Mouse (Mus musculus): Measurements from ENCODE around the gene Mc1r. TPM values are rescaled to one million over a fixed set of nuclear protein-coding genes. Genes with fewer than 3 reads are reported as not detected.

Mc1r gene
- polyA plus RNA-seq, 1 experiment = not detected

GRCm38 (mm10) chr8:123419711-123420110 is 12.8 kb downstream of the Mc1r start:
- 76% methylated on average over 4 of the region's 4 CpGs for WGBS
- Histone ChIP-seq H3K4me3 (ENCODE audit: low read depth, low read length) (no peak overlapping the region), H3K4me1 (ENCODE audit: control insufficient read depth, insufficient read depth, insufficient read length, low read length) (peaks cover 13% of the 10 kb centered on the region), H3K27me3 (ENCODE audit: control insufficient read depth, insufficient read depth, low read length) (no peaks in the 10 kb centered on the region), H3K27ac (ENCODE audit: insufficient read depth, low read depth, low read length) (no peak overlapping the region), H3K36me3 (ENCODE audit: control insufficient read depth, insufficient read depth, low read length) (no peaks in the 10 kb centered on the region)
- TF ChIP-seq CTCF (IDR thresholded peaks at IDR 0.05; ENCODE audit: extremely low read depth, insufficient read length, insufficient replicate concordance, low read depth, low read length) (no peak), POLR2A (IDR thresholded peaks at IDR 0.05; ENCODE audit: low read depth, low read length) (no peak)

GRCm38 (mm10) chr8:123420525-123421281 is 13.8 kb downstream of the Mc1r start:
- TF ChIP-seq POLR2A (IDR thresholded peaks at IDR 0.05; ENCODE audit: low read depth, low read length) = no peak
- TF ChIP-seq CTCF (IDR thresholded peaks at IDR 0.05; ENCODE audit: extremely low read depth, insufficient read length, insufficient replicate concordance, low read depth, low read length) = no peak
- no peaks in the 10 kb centered on the region for H3K27me3 ChIP-seq (ENCODE audit: control insufficient read depth, insufficient read depth, low read length)
- H3K4me1 ChIP-seq (ENCODE audit: control insufficient read depth, insufficient read depth, insufficient read length, low read length) = peaks cover 13% of the 10 kb centered on the region
- WGBS = 93% methylated on average over 34 of the region's 34 CpGs
- H3K27ac ChIP-seq (ENCODE audit: insufficient read depth, low read depth, low read length) = no peak overlapping the region
- no peaks in the 10 kb centered on the region for H3K36me3 ChIP-seq (ENCODE audit: control insufficient read depth, insufficient read depth, low read length)
- no peak overlapping the region for H3K4me3 ChIP-seq (ENCODE audit: low read depth, low read length)

GRCm38 (mm10) chr8:123421325-123421724 is 14.4 kb downstream of the Mc1r start:
- Histone ChIP-seq H3K27ac (ENCODE audit: insufficient read depth, low read depth, low read length) (no peak overlapping the region), H3K4me1 (ENCODE audit: control insufficient read depth, insufficient read depth, insufficient read length, low read length) (peaks cover 13% of the 10 kb centered on the region), H3K4me3 (ENCODE audit: low read depth, low read length) (no peak overlapping the region), H3K36me3 (ENCODE audit: control insufficient read depth, insufficient read depth, low read length) (no peaks in the 10 kb centered on the region), H3K27me3 (ENCODE audit: control insufficient read depth, insufficient read depth, low read length) (no peaks in the 10 kb centered on the region)
- 84% methylated on average over 19 of the region's 19 CpGs for WGBS
- TF ChIP-seq POLR2A (IDR thresholded peaks at IDR 0.05; ENCODE audit: low read depth, low read length) = no peak

GRCm38 (mm10) chr8:123422056-123422780 is 15.3 kb downstream of the Mc1r start:
- Histone ChIP-seq H3K4me1 (ENCODE audit: control insufficient read depth, insufficient read depth, insufficient read length, low read length) (peaks cover 8% of the 10 kb centered on the region; the same call in 1 of the 2 replicates), H3K27ac (ENCODE audit: insufficient read depth, low read depth, low read length) (no peak overlapping the region), H3K4me3 (ENCODE audit: low read depth, low read length) (no peak overlapping the region), H3K36me3 (ENCODE audit: control insufficient read depth, insufficient read depth, low read length) (no peaks in the 10 kb centered on the region), H3K27me3 (ENCODE audit: control insufficient read depth, insufficient read depth, low read length) (no peaks in the 10 kb centered on the region)
- TF ChIP-seq POLR2A (IDR thresholded peaks at IDR 0.05; ENCODE audit: low read depth, low read length) = no peak
- TF ChIP-seq CTCF (IDR thresholded peaks at IDR 0.05; ENCODE audit: extremely low read depth, insufficient read length, insufficient replicate concordance, low read depth, low read length) = peak; percentile 72; the same call in 1 of the 2 replicates
- WGBS = 4% methylated on average over 17 of the region's 17 CpGs

- H3K4me3 ChIP-seq (ENCODE audit: low read depth, low read length) = no peak overlapping the region
- WGBS = 20% methylated on average over 3 of the region's 3 CpGs
- no peaks in the 10 kb centered on the region for H3K36me3 ChIP-seq (ENCODE audit: control insufficient read depth, insufficient read depth, low read length)
- H3K27ac ChIP-seq (ENCODE audit: insufficient read depth, low read depth, low read length) = no peak overlapping the region
- TF ChIP-seq CTCF (IDR thresholded peaks at IDR 0.05; ENCODE audit: extremely low read depth, insufficient read length, insufficient replicate concordance, low read depth, low read length) = no peak
- no peak for TF ChIP-seq POLR2A (IDR thresholded peaks at IDR 0.05; ENCODE audit: low read depth, low read length)
- peaks cover 8% of the 10 kb centered on the region; the same call in 1 of the 2 replicates for H3K4me1 ChIP-seq (ENCODE audit: control insufficient read depth, insufficient read depth, insufficient read length, low read length)
- no peaks in the 10 kb centered on the region for H3K27me3 ChIP-seq (ENCODE audit: control insufficient read depth, insufficient read depth, low read length)
Observed at GRCm38 (mm10) chr8:123422781-123423159, 15.9 kb downstream of the Mc1r start.

- Histone ChIP-seq H3K4me1 (ENCODE audit: control insufficient read depth, insufficient read depth, insufficient read length, low read length) (peaks cover 8% of the 10 kb centered on the region; the same call in 1 of the 2 replicates), H3K4me3 (ENCODE audit: low read depth, low read length) (no peak within 1 kb of the TSS), H3K27ac (ENCODE audit: insufficient read depth, low read depth, low read length) (no peak within 1 kb of the TSS), H3K36me3 (ENCODE audit: control insufficient read depth, insufficient read depth, low read length) (no peaks in the 10 kb centered on the region), H3K27me3 (ENCODE audit: control insufficient read depth, insufficient read depth, low read length) (no peaks in the 10 kb centered on the region)
- WGBS = 61% methylated on average over 7 of the region's 7 CpGs
- TF ChIP-seq CTCF (IDR thresholded peaks at IDR 0.05; ENCODE audit: extremely low read depth, insufficient read length, insufficient replicate concordance, low read depth, low read length) (no peak), POLR2A (IDR thresholded peaks at IDR 0.05; ENCODE audit: low read depth, low read length) (no peak)
Observed at GRCm38 (mm10) chr8:123423441-123423840, 16.5 kb downstream of the Mc1r start, which contains the start of gene Def8. Gene Def8 (plus strand): TSS chr8:123423527.
